Mouse (Mus musculus) mouse embryonic stem cell (cell line): ENCODE results near the gene Abl2.
"Not testable (repeated sequence)": the region's sequence is repeated elsewhere in the genome, so short reads cannot be mapped to it uniquely, and the experiment has no call there.

ENCODE experiments used
- in situ Hi-C, 2 experiments: fragments of 300-500 bp; cut with MboI; formaldehyde crosslinking; loops; 1 replicate in 1 of 2; 3 replicates in 1 of 2; pipeline ENCODE4 v1.14.3; 2019 to 2020; ENCODE audit warnings: low sequenced_read_pairs in 2 of 2, low pct_unique_long_range_greater_than_20kb in 1 of 2, mixed read lengths in 1 of 2; ENCODE audit not compliant: unreplicated experiment in 1 of 2

The Abl2 gene

GRCm38 (mm10) chr1:156657523-156657922 lies 98.9 kb downstream of the Abl2 start:
- in situ Hi-C loops, result no loop called here

GRCm38 (mm10) chr1:156658676-156659075 lies 100.1 kb downstream of the Abl2 start:
- in situ Hi-C loops, result no loop called here

GRCm38 (mm10) chr1:156659906-156660659 lies 101.5 kb downstream of the Abl2 start:
- in situ Hi-C loops, result no loop called here

- in situ Hi-C loops, result not testable (repeated sequence)
Measured at GRCm38 (mm10) chr1:156660660-156661236, 102.2 kb downstream of the Abl2 start.

GRCm38 (mm10) chr1:156665777-156666176 lies 107.2 kb downstream of the Abl2 start:
- in situ Hi-C loops, result no loop called here

GRCm38 (mm10) chr1:156667141-156667926 lies 108.7 kb downstream of the Abl2 start:
- in situ Hi-C loops, result no loop called here

GRCm38 (mm10) chr1:156668602-156669001 lies 110.0 kb downstream of the Abl2 start:
- in situ Hi-C loops, result no loop called here

GRCm38 (mm10) chr1:156669208-156669983 lies 110.8 kb downstream of the Abl2 start:
- in situ Hi-C loops, result no loop called here

GRCm38 (mm10) chr1:156671921-156672320 lies 113.3 kb downstream of the Abl2 start:
- in situ Hi-C loops, result no loop called here

GRCm38 (mm10) chr1:156672720-156673475 lies 114.3 kb downstream of the Abl2 start:
- in situ Hi-C loops, result no loop called here

- in situ Hi-C loops, result no loop called here
Measured at GRCm38 (mm10) chr1:156673476-156674194, 115.0 kb downstream of the Abl2 start.

GRCm38 (mm10) chr1:156674195-156675000 lies 115.8 kb downstream of the Abl2 start, which contains the start of gene Tor3a:
TSS of gene Tor3a (minus strand) at chr1:156674356.
- in situ Hi-C loops, result no loop called here

- in situ Hi-C loops, result loop anchor here in 1 of 2 experiments (5.0 kb wide), 1 partner anchor 44 kb away; no protein-coding TSS in a partner anchor
Measured at GRCm38 (mm10) chr1:156676171-156676570, 117.6 kb downstream of the Abl2 start.

- in situ Hi-C loops, result loop anchor here in 1 of 2 experiments (5.0 kb wide), 1 partner anchor 44 kb away; no protein-coding TSS in a partner anchor
Measured at GRCm38 (mm10) chr1:156676596-156676995, 118.0 kb downstream of the Abl2 start.

GRCm38 (mm10) chr1:156677230-156677629 lies 118.6 kb downstream of the Abl2 start:
- in situ Hi-C loops, result loop anchor here in 1 of 2 experiments (5.0 kb wide), 1 partner anchor 45 kb away; no protein-coding TSS in a partner anchor

- in situ Hi-C loops, result loop anchor here in 1 of 2 experiments (5.0 kb wide), 1 partner anchor 47 kb away; no protein-coding TSS in a partner anchor
Measured at GRCm38 (mm10) chr1:156679599-156679998, 121.0 kb downstream of the Abl2 start.
